Mouse (Mus musculus) cerebellum, adult 2 months (tissue): ENCODE results near the gene Dpp6. TPM values are rescaled to one million over a fixed set of nuclear protein-coding genes. Genes with fewer than 3 reads are reported as not detected.

ENCODE experiments used
- DNase-seq, 2 experiments: peaks; one replicate each; pipeline ENCODE4 v3.0.0; 2021
- H3K27ac ChIP-seq: fragments of 200-500 bp; 2 replicates; pipeline ENCODE4 v1.5.1; 2012; ENCODE audit warnings: low read length, control low read depth, inconsistent platforms; ENCODE audit not compliant: insufficient read depth
- H3K27me3 ChIP-seq: fragments of 200-500 bp; 2 replicates; pipeline ENCODE4 v1.6.1; 2012; ENCODE audit warnings: inconsistent platforms, mild to moderate bottlenecking, low read length, moderate library complexity; ENCODE audit not compliant: control insufficient read depth, insufficient read depth
- H3K4me1 ChIP-seq: fragments of 200-500 bp; 2 replicates; pipeline ENCODE4 v1.6.1; 2011; ENCODE audit warnings: low read length; ENCODE audit not compliant: control insufficient read depth, insufficient read depth
- H3K4me3 ChIP-seq: fragments of 200-500 bp; replicated peaks from 2 replicates; pipeline ENCODE3; 2011; ENCODE audit warnings: mild to moderate bottlenecking, low read depth, low read length, control low read depth; ENCODE audit not compliant: insufficient read depth
- CTCF ChIP-seq: fragments of 200-500 bp; IDR thresholded peaks from 2 replicates; pipeline ENCODE4 v1.5.1; 2011; ENCODE audit warnings: low read depth, mild to moderate bottlenecking, control low read depth, low read length, moderate library complexity, borderline replicate concordance; ENCODE audit not compliant: insufficient read depth
- POLR2A ChIP-seq: fragments of 200-500 bp; IDR thresholded peaks from 2 replicates; pipeline ENCODE4 v1.6.1; 2011; ENCODE audit warnings: low read length, control low read depth, borderline replicate concordance; ENCODE audit not compliant: insufficient read depth
- WGBS: fragments of 180-500 bp; shearing (Covaris S2); methylation state at CpG from one replicate; pipeline ENCODE4 v1.1.7; 2018; 5-methylcytosine and 5-hydroxymethylcytosine counted together
- polyA plus RNA-seq: library from polyadenylated mRNA; depleted of rRNA; stranded (reverse); fragments of >200 nt; gene quantifications from 2 replicates; pipeline ENCODE4 v1.2.3, GENCODE M21; 2012

The Dpp6 gene
- polyA plus RNA-seq, 1 experiment, result 183 TPM

- Histone ChIP-seq H3K27ac (no peak overlapping the region), H3K4me3 (no peak overlapping the region), H3K4me1 (no peaks in the 10 kb centered on the region; the same call in 1 of the 2 replicates), H3K27me3 (no peaks in the 10 kb centered on the region)
- 91% methylated on average over 1 of the region's 1 CpGs for WGBS
- DNase-seq, result no peak
- no peak for TF ChIP-seq POLR2A
- no peak for TF ChIP-seq CTCF
Measured at GRCm38 (mm10) chr5:27028611-27029010, 211.6 kb downstream of the Dpp6 start.

- H3K4me3 ChIP-seq, result no peak overlapping the region
- TF ChIP-seq POLR2A (no peak), CTCF (peak; percentile 37; the same call in 1 of the 2 replicates)
- peaks cover 1% of the 10 kb centered on the region for H3K4me1 ChIP-seq
- no peaks in the 10 kb centered on the region for H3K27me3 ChIP-seq
- DNase-seq, result peak in 1 of 2 experiments; percentile 46
- WGBS, result 44% methylated on average over 5 of the region's 5 CpGs
- no peak overlapping the region for H3K27ac ChIP-seq
Measured at GRCm38 (mm10) chr5:27029784-27030183, 212.8 kb downstream of the Dpp6 start.

DNA sequence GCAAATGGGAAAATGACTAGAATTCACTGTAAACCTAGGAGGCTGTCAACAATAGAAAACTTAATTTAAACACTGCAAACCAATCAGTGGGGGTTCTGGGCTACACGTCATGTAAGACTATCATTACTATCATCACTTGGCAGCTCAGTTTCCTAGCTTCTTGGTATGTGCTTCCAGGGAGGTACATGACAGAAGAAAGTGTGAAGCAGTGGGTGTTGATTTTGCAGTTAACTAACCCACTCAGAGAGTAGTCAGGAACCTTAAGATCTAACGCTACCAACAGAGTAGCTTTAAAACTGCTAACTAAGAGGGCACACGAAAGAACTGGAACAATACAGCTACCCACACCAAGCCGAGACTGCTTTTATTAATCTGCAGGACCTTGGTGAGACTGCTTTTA, 217.9 kb downstream of the Dpp6 start:
- TF ChIP-seq CTCF (no peak), POLR2A (no peak)
- WGBS, result 83% methylated on average over 4 of the region's 4 CpGs
- H3K27me3 ChIP-seq, result no peaks in the 10 kb centered on the region
- peaks cover 6% of the 10 kb centered on the region; the same call in 1 of the 2 replicates for H3K4me1 ChIP-seq
- H3K27ac ChIP-seq, result no peak overlapping the region
- no peak overlapping the region for H3K4me3 ChIP-seq
- no peak for DNase-seq

- 90% methylated on average over 1 of the region's 1 CpGs for WGBS
- no peaks in the 10 kb centered on the region for H3K27me3 ChIP-seq
- no peak overlapping the region for H3K4me3 ChIP-seq
- peak overlapping the region; percentile 24; the same call in 1 of the 2 replicates for H3K27ac ChIP-seq
- no peak for TF ChIP-seq POLR2A
- H3K4me1 ChIP-seq, result peaks cover 6% of the 10 kb centered on the region; the same call in 1 of the 2 replicates
- DNase-seq, result no peak
Measured at GRCm38 (mm10) chr5:27035291-27035690, 218.3 kb downstream of the Dpp6 start.

GRCm38 (mm10) chr5:27035891-27036290, 218.9 kb downstream of the Dpp6 start:
- H3K27me3 ChIP-seq, result no peaks in the 10 kb centered on the region
- no peak overlapping the region for H3K4me3 ChIP-seq
- TF ChIP-seq POLR2A (no peak), CTCF (peak; percentile 89)
- peak; percentile 89 for DNase-seq
- H3K4me1 ChIP-seq, result peaks cover 6% of the 10 kb centered on the region; the same call in 1 of the 2 replicates
- H3K27ac ChIP-seq, result no peak overlapping the region; the same call in 1 of the 2 replicates
- 5% methylated on average over 2 of the region's 2 CpGs for WGBS

GRCm38 (mm10) chr5:27037796-27038195, 220.8 kb downstream of the Dpp6 start:
- Histone ChIP-seq H3K4me3 (no peak overlapping the region), H3K27me3 (no peaks in the 10 kb centered on the region), H3K4me1 (peaks cover 6% of the 10 kb centered on the region; the same call in 1 of the 2 replicates), H3K27ac (no peak overlapping the region)
- no peak for DNase-seq
- WGBS, result 64% methylated on average over 5 of the region's 5 CpGs
- TF ChIP-seq POLR2A (no peak), CTCF (no peak)

DNA sequence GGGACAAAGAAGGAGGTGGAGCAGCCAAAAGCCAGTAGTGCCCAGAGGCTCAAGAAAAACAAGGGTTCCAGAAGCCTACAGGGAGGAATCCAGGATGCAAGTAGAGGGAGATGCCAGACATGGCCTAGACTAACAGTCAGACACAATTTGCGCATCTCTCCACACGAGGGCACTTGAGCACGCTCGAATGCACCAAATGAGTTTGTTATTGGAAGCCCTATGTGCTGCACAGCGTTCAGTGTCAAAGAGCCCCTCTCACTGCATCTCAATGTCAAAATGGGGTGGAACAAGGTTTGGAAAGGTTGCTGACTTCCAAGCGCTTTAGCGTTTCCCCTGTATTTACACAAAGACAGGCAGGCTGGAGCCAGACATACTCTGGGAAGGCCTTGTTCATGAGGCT, 231.2 kb downstream of the Dpp6 start:
- peak; percentile 81 to 85 for DNase-seq
- no peaks in the 10 kb centered on the region for H3K27me3 ChIP-seq
- H3K4me3 ChIP-seq, result no peak overlapping the region
- TF ChIP-seq CTCF (peak; percentile 89), POLR2A (no peak)
- 12% methylated on average over 7 of the region's 7 CpGs for WGBS
- H3K27ac ChIP-seq, result no peak overlapping the region
- H3K4me1 ChIP-seq, result peaks cover 4% of the 10 kb centered on the region

- WGBS, result 18% methylated on average over 9 of the region's 9 CpGs
- Histone ChIP-seq H3K4me1 (peaks cover 4% of the 10 kb centered on the region), H3K4me3 (peak overlapping the region; percentile 77), H3K27me3 (no peaks in the 10 kb centered on the region), H3K27ac (peak overlapping the region; percentile 79)
- TF ChIP-seq CTCF (no peak), POLR2A (no peak)
- peak; percentile 34 to 48 for DNase-seq
Measured at GRCm38 (mm10) chr5:27048926-27049325, 231.9 kb downstream of the Dpp6 start.
